Mouse (Mus musculus): ENCODE measurements at regions not wholly inside any gene's neighbourhood (a gene's known extent, or its start where the extent isn't known, plus 50 kb on each side); places are given as distances from the start of the nearest gene placed in this dataset.

DNA sequence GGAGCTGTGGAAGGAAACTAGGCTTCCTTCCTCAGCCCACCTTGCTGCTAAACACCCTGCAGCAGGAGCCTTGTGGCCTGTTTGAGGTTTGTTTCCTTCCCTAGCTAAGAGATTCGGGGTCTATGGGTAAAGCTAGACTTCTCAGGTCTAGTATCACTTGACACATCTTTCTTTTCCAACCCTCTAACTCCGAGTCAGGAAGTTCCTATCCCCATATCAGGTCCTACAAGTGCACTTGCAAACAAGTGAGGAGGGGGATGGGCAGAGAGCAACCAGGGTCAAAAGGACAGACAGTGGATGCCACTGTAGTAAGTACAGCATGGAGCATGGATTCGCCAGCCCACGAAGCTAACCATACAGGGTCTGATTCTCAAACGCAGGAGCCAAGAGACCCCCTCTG is 73.5 kb downstream of the Ets2 start:
- Histone ChIP-seq H3K9ac (no peak overlapping the region), H3K27me3 (replicated peaks) (no peaks in the 10 kb centered on the region), H3K27ac (no peak overlapping the region), H3K36me3 (no peaks in the 10 kb centered on the region), H3K4me2 (replicated peaks) (no peak overlapping the region), H3K4me1 (replicated peaks) (0 out of 2 replicates have a peak, but pooled peaks cover 6% of the 10 kb centered on the region), H3K4me3 (replicated peaks) (no peak overlapping the region), H3K9me3 (no peaks in the 10 kb centered on the region)
- no peak for ATAC-seq
- WGBS = 75% methylated on average over 5 of the region's 5 CpGs

DNA sequence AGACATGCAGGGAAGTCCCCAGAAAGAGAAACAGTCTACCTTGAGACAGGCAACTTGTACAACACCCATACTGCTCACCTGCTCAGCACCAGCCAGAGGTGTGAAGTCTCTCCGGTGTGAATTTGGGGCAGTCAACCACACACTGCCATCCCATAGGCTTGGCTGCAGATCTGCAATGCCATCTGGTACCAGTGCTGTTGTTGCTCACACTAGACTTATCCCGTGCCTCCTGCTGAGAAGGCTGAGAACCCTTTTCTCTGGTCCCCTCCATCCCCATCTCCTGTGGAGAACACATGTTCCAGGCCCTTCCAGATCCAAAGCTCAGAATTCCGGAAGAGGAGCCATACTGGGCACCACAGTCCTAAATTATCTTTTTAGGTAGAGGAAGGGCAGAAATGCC is 71.3 kb downstream of the Ets2 start:
- Histone ChIP-seq H3K27ac (no peak overlapping the region), H3K27me3 (replicated peaks) (no peaks in the 10 kb centered on the region), H3K9me3 (no peaks in the 10 kb centered on the region), H3K4me2 (replicated peaks) (no peak overlapping the region), H3K4me1 (replicated peaks) (peaks cover 9% of the 10 kb centered on the region; the same call in 1 of the 2 replicates), H3K4me3 (replicated peaks) (no peak overlapping the region), H3K9ac (no peak overlapping the region), H3K36me3 (no peaks in the 10 kb centered on the region)
- no peak for ATAC-seq
- WGBS = 89% methylated on average over 3 of the region's 3 CpGs

All from intestine, embryonic 15.5 days (tissue).